Mouse (Mus musculus) thymus, adult 2 months (tissue): ENCODE results near the gene Oprd1.

Experiments
- CTCF ChIP-seq: fragments of 200-500 bp; IDR thresholded peaks from 2 replicates; pipeline ENCODE4 v1.5.1; 2012; ENCODE audit warnings: mild to moderate bottlenecking, control low read depth, low read length, moderate library complexity, borderline replicate concordance; ENCODE audit not compliant: control insufficient read depth, poor library complexity, insufficient read depth; ENCODE audit errors: extremely low read depth
- POLR2A ChIP-seq: fragments of 200-500 bp; IDR thresholded peaks from 2 replicates; pipeline ENCODE4 v1.6.1; 2012; ENCODE audit warnings: mild to moderate bottlenecking, low read length, control low read depth, moderate library complexity; ENCODE audit not compliant: control insufficient read depth, poor library complexity, insufficient read depth; ENCODE audit errors: extremely low read depth

GRCm38 (mm10) chr4:132133381-132133780, 10.9 kb downstream of the Oprd1 start:
- TF ChIP-seq CTCF (no peak), POLR2A (no peak)
